Mouse (Mus musculus) retina, adult 2 months (tissue): Measurements from ENCODE around the gene L3mbtl3.

Experiments used
- DNase-seq: peaks from one replicate; pipeline ENCODE4 v3.0.0-alpha.2; 2012; ENCODE audit warnings: low read depth, low spot score

The L3mbtl3 gene

DNA sequence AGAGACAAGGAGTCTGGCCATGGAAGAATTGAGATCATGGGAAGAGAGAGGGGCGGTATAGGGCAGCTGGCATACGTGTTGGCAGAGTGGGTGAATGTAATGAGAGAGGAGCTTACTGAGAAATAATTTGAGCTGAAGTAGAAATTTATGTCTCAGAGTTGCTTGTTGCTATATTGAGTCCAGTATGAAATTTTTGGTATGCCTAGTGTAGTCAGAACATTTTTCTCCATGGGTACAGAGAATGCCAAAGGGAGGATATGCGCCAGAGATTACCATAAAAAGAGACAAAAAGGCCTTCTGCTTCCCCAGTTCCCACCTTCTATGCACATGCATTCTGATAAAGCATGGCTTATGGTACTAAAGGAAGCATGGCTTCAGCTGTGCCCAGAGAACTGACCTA is 132.6 kb downstream of the L3mbtl3 start:
- DNase-seq = no peak

DNA sequence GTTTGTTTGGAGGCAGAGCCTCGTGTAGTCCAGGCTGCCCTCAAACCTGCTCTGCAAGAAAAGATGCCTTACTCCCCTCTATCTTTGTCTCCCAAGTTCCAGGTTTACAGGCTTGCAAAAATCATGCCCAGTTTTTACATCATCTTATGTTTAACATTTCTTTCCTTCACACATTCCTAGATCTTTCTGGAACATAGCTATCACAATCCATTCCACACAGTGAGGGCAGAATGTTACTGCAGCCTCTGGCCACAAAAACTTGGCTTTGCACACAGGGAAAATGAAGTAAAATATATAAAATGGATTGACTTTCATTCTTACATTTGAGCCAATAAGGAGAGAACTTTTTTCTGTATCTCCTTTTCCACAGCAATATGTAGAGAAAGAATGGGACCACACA is 136.7 kb downstream of the L3mbtl3 start:
- no peak for DNase-seq

DNA sequence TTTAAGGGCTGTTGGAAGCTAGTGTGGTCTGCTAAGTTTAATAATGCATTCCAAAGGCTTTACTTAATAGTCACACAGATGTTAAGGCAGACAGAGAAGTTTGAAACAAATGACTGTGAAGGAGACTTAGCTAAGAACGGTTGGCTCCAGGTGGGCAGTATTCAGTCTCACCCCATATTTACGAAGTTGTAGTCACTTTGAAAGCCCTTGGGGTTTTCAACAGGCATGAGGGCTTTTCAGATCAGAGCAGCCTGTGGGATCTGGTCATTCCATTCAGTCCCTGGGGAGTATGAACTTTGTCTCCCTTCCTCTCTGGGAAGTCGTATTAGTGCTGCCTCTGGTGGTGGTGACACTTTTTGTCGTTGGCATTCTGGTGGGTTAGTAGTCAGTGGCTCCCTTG is 137.2 kb downstream of the L3mbtl3 start:
- DNase-seq = no peak

DNA sequence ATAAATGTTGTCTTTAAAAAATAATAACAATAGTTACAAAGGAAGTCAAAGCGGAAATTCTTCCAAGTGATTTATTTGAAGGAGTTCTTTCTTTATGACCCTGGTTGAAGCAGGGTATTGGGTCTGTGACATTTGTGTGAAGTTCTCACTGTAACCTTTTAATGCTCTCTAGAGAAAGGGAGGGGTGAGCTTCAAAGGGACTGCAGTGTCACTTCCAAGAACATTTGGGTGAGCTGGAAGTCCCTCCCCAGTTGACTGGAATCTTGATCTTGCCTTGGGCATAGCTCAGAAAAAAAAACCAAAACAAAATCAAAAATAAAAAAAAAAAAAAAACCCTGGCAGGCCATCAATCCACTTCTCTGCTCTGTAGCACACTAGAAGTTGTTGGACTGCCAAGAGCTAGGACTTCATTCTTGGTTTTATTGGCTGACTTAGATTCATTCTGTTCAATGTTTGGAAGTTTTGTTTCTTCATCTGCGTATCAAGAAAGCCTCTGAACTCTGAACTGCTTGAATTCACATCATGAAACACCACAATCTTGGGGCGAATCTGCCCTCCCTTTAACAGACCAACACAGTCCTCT is 143.6 kb downstream of the L3mbtl3 start:
- no peak for DNase-seq

DNA sequence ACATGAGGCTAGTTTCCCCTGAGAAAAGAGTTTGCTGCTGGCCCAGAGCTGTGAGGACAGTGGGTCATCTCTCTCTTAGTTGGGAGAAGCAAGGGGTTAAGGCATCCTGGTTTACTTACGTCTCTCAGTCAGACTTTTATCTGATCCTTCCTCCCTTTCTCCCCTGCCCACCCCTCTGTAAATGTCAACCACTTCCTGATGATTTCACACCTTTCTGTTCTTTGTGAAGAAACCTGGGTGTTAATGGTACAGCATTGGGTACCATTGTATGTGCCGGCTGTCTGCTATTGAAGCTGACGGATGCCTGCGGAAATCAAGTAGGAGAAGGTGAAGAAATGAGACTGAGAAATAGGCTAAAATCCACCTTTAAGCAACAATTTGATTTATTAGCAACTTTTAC is 146.3 kb downstream of the L3mbtl3 start, which contains the start of gene Samd3:
Gene Samd3 (plus strand): TSS at position 220 of the 400 bp plus-strand sequence.
- no peak for DNase-seq

DNA sequence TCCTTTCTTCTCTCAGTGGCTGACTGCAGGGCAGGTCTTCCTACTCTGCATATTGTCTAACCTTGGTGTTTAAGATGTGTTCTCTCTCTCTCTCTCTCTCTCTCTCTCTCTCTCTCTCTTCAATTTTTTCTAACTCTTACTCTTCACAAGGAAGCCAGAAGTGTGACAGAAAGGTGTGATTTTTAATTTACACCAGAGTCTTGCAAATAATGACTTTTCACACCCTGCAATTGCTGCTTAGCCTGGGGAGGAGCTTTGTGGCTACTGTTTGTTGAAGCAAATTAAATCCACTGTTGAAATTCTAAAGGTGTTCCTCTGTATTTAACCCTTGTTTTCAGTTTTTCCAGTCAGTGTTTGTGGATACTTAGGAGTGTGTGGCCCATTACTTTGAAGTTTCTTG is 147.6 kb downstream of the L3mbtl3 start:
- no peak for DNase-seq

DNA sequence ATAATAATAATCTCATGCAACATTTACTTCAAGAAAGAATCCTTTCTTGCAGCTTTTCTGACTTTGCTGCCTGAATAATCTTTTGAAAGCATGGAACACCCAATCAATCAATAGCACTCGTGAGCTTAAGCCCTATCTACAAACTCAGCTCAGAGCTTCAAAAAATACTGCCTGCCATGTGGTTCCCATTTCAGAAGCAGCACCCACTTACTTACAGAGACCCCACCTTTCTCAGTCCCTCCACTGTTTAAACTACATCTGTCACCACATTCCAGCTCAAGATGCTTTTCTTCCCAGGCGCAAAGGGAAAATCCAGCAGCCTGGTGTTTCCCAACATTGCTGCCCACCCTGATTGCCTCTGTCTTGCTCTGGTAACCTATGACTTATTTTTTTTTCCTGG is 149.0 kb downstream of the L3mbtl3 start:
- DNase-seq = no peak

DNA sequence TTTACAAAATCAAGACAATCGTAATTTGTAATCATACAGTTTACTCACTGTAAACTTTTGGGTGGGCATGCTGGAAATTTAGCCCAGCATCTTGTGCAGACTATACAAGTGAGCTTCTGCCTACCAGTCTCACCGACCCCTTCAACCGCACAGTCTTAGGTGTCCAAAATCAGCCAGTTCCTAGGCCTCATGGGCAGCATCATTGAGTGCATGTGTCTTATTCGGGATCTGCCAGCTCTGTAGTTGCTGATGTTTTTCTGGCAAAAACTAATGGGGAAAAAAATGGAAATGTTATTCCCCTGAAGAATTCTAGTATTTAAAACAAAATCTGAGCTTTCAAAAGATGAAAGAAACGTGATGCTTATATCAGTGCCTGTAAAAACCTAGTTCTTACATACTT is 149.5 kb downstream of the L3mbtl3 start:
- DNase-seq = no peak
